Mouse (Mus musculus): ENCODE data around the gene Polr3b. TPM values are rescaled to one million over a fixed set of nuclear protein-coding genes. Genes with fewer than 3 reads are reported as not detected.

Polr3b gene
- total and polyA plus RNA-seq, 3 experiments, result 2.3 to 28.0 (median 23.1) TPM

- DNase-seq, result no peak
Measured at GRCm38 (mm10) chr10:84610783-84611182, 11.3 kb upstream of the Polr3b start.

- no peak for DNase-seq
Measured at GRCm38 (mm10) chr10:84611664-84612063, 10.4 kb upstream of the Polr3b start.

- peak; percentile 77 for DNase-seq
Measured at GRCm38 (mm10) chr10:84612281-84612680, 9.8 kb upstream of the Polr3b start.

GRCm38 (mm10) chr10:84613366-84613765 lies 8.7 kb upstream of the Polr3b start:
- no peak for DNase-seq

- DNase-seq, result no peak
Measured at GRCm38 (mm10) chr10:84615076-84615475, 7.0 kb upstream of the Polr3b start.

- DNase-seq, result no peak
Measured at GRCm38 (mm10) chr10:84631182-84631581, 9.1 kb downstream of the Polr3b start.

GRCm38 (mm10) chr10:84632005-84632404 lies 9.9 kb downstream of the Polr3b start:
- DNase-seq, result no peak

GRCm38 (mm10) chr10:84636656-84637055 lies 14.6 kb downstream of the Polr3b start:
- DNase-seq, result no peak

GRCm38 (mm10) chr10:84638382-84638781 lies 16.3 kb downstream of the Polr3b start:
- DNase-seq, result no peak

- DNase-seq, result no peak
Measured at GRCm38 (mm10) chr10:84639525-84640287, 17.6 kb downstream of the Polr3b start.

GRCm38 (mm10) chr10:84640861-84641260 lies 18.8 kb downstream of the Polr3b start:
- no peak for DNase-seq

- DNase-seq, result no peak
Measured at GRCm38 (mm10) chr10:84641576-84641975, 19.5 kb downstream of the Polr3b start.

- DNase-seq, result no peak
Measured at GRCm38 (mm10) chr10:84645940-84646339, 23.8 kb downstream of the Polr3b start.

- DNase-seq, result no peak
Measured at GRCm38 (mm10) chr10:84646506-84647102, 24.5 kb downstream of the Polr3b start.

GRCm38 (mm10) chr10:84647264-84647663 lies 25.2 kb downstream of the Polr3b start:
- no peak for DNase-seq

- no peak for DNase-seq
Measured at GRCm38 (mm10) chr10:84648911-84649310, 26.8 kb downstream of the Polr3b start.

GRCm38 (mm10) chr10:84654029-84654428 lies 31.9 kb downstream of the Polr3b start:
- DNase-seq, result no peak

GRCm38 (mm10) chr10:84654731-84655130 lies 32.6 kb downstream of the Polr3b start:
- no peak for DNase-seq

- peak; percentile 27 for DNase-seq
Measured at GRCm38 (mm10) chr10:84656618-84657017, 34.5 kb downstream of the Polr3b start.

GRCm38 (mm10) chr10:84657437-84658087 lies 35.5 kb downstream of the Polr3b start:
- no peak for DNase-seq

GRCm38 (mm10) chr10:84658088-84658848 lies 36.2 kb downstream of the Polr3b start:
- DNase-seq, result no peak

- DNase-seq, result no peak
Measured at GRCm38 (mm10) chr10:84659281-84659680, 37.2 kb downstream of the Polr3b start.

Measured in adrenal gland, adult 2 months (tissue).